Mouse (Mus musculus): ENCODE results near the gene Ccr9.

DNA sequence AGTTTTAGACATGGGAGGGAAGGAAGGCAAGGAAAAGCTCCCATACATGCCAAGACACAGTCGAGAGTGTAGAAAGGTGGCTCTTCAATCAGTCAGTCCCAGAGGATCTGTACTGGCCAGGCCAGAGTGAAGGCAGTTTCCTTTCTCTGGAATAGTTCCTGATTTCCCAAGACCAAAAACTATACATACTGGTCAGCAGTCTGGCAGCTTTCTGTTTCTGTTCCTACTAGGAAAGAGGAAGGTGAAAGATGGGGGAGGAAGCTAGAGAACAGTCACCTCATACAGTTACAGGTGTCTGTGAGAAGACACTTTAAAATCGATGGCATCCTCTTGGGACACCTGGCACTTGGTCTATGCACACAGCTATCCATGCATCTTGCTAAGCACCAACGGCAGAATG, 137.2 kb downstream of the Ccr9 start:
- TF ChIP-seq POLR2A (IDR thresholded peaks at IDR 0.05; ENCODE audit: insufficient read depth, low read length) (no peak), CTCF (IDR thresholded peaks at IDR 0.05; ENCODE audit: low read depth, low read length) (no peak)

Data from ES-Bruce4 (cell line).